Mouse (Mus musculus) liver, adult 2 months (tissue): ENCODE measurements around the gene Sipa1l2. TPM values are rescaled to one million over a fixed set of nuclear protein-coding genes. Genes with fewer than 3 reads are reported as not detected.

Experiments
- DNase-seq: peaks from one replicate; pipeline ENCODE4 v3.0.0-alpha.2; 2011; ENCODE audit warnings: low read depth, low spot score; ENCODE audit errors: extremely low read depth
- H3K27ac ChIP-seq: fragments of 200-500 bp; replicated peaks from 2 replicates; pipeline ENCODE4 v1.5.1; 2012; ENCODE audit warnings: low read depth, mild to moderate bottlenecking, control low read depth, inconsistent platforms, low read length; ENCODE audit not compliant: insufficient read depth
- H3K27me3 ChIP-seq: fragments of 200-500 bp; 2 replicates; pipeline ENCODE4 v1.6.1; 2012; ENCODE audit warnings: mild to moderate bottlenecking, moderate library complexity, low read length, inconsistent platforms; ENCODE audit not compliant: control insufficient read depth, insufficient read depth
- H3K36me3 ChIP-seq: fragments of 200-500 bp; 2 replicates; pipeline ENCODE4 v1.6.1; 2012; ENCODE audit warnings: low read length, inconsistent platforms; ENCODE audit not compliant: control insufficient read depth, insufficient read depth
- H3K4me1 ChIP-seq: fragments of 200-500 bp; 2 replicates; pipeline ENCODE4 v1.6.1; 2011; ENCODE audit warnings: low read length; ENCODE audit not compliant: control insufficient read depth, insufficient read depth
- H3K4me3 ChIP-seq: fragments of 200-500 bp; 2 replicates; pipeline ENCODE4 v1.5.1; 2011; ENCODE audit warnings: low read depth, mild to moderate bottlenecking, control low read depth, low read length, moderate library complexity; ENCODE audit not compliant: insufficient read depth
- H3K79me2 ChIP-seq: fragments of 200-500 bp; 2 replicates; pipeline ENCODE4 v1.6.1; 2012; ENCODE audit warnings: inconsistent platforms, mild to moderate bottlenecking, low read length, moderate library complexity; ENCODE audit not compliant: control insufficient read depth, insufficient read depth
- H3K9ac ChIP-seq: fragments of 200-500 bp; 2 replicates; pipeline ENCODE4 v1.6.1; 2012; ENCODE audit warnings: low read depth, mild to moderate bottlenecking, control low read depth, inconsistent platforms, low read length
- CTCF ChIP-seq: fragments of 200-500 bp; IDR thresholded peaks from 2 replicates; pipeline ENCODE4 v1.5.1; 2011; ENCODE audit warnings: low read depth, low read length, control low read depth
- POLR2A ChIP-seq: fragments of 200-500 bp; IDR thresholded peaks from 2 replicates; pipeline ENCODE4 v1.6.1; 2011; ENCODE audit warnings: low read length, control low read depth; ENCODE audit not compliant: insufficient read depth; ENCODE audit errors: extremely low read depth
- WGBS: fragments of 180-500 bp; shearing (Covaris S2); methylation state at CpG from one replicate; pipeline ENCODE4 v1.1.7; 2018; 5-methylcytosine and 5-hydroxymethylcytosine counted together
- polyA plus RNA-seq: library from polyadenylated mRNA; depleted of rRNA; stranded (reverse); fragments of >200 nt; gene quantifications from 2 replicates; pipeline ENCODE4 v1.2.3, GENCODE M21; 2012
- total RNA-seq: library from RNA; depleted of rRNA; stranded (reverse); fragments of >200 nt; gene quantifications from 2 replicates; pipeline ENCODE4 v1.2.3, GENCODE M21; 2014

Gene Sipa1l2
- total and polyA plus RNA-seq, 2 experiments, result 1.5 to 2.5 TPM

DNA sequence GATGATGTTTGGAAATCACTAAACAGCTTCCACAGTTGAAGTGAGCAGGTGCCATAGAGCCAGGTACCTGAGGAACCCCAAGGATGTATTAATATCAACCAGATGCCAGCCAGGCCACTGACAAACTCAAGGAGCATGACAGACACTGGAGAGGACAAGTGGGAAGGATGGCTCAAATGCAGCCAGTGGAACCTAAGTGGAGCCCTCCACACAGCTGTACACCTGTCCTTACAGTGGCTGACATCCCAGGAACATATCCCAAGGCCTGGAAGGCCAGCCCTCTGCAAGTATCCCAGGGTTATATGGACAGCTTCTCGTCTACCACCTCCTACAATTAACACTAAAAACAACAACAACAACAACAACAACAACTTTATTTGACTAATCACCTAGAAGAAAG is 57.0 kb downstream of the Sipa1l2 start:
- peaks cover 6% of the 10 kb centered on the region for H3K4me1 ChIP-seq
- no peak for DNase-seq
- no peaks in the 10 kb centered on the region for H3K27me3 ChIP-seq
- H3K4me3 ChIP-seq, result no peak overlapping the region
- H3K27ac ChIP-seq, result no peak overlapping the region
- no peak overlapping the region for H3K9ac ChIP-seq
- TF ChIP-seq CTCF (no peak), POLR2A (no peak)
- no peaks in the 10 kb centered on the region for H3K79me2 ChIP-seq
- no peaks in the 10 kb centered on the region for H3K36me3 ChIP-seq
- 88% methylated on average over 1 of the region's 1 CpGs for WGBS

DNA sequence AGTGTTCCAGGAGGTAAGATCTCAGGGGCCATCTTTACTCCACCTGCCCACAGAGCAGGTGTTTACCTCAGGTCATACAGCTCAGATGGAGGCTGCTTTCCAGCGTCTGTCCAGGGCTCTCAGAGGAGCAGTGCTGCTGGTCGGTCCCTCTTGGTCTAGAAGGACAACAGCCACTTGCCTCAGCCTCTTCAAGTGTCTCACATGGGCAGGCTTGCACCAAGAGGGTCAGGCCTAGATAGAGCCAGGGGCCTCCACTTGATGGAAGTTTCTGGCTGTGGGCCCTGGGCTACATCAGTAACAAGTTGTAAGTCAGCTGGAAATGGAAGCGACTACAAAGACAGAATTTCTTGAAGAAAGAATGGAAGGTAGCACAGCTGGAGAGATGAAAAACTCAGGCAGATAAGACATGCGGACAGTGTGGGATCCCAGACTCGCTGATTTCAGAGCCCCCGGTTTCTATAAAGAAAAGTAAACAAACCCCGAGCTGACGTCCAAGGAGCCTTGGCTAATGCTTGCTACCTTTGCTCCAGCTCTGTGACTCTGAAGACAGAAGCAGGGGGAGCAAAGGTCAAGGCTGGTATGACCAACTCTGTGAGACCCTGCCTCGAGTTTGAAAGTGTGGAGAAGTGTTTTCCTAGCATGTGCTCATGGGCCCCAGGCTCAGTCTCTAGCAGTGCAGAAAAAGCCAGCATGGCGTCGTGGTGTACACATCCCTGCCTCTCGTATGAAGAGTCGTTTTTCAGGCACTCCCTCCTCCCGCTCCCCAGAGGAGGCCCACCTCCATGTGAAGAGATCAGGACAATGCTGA is 58.5 kb downstream of the Sipa1l2 start:
- Histone ChIP-seq H3K27me3 (no peaks in the 10 kb centered on the region), H3K36me3 (no peaks in the 10 kb centered on the region), H3K79me2 (no peaks in the 10 kb centered on the region), H3K4me3 (no peak overlapping the region), H3K9ac (no peak overlapping the region), H3K27ac (no peak overlapping the region), H3K4me1 (no peaks in the 10 kb centered on the region)
- TF ChIP-seq CTCF, result no peak
- no peak for TF ChIP-seq POLR2A
- WGBS, result 84% methylated on average over 14 of the region's 14 CpGs
- no peak for DNase-seq

DNA sequence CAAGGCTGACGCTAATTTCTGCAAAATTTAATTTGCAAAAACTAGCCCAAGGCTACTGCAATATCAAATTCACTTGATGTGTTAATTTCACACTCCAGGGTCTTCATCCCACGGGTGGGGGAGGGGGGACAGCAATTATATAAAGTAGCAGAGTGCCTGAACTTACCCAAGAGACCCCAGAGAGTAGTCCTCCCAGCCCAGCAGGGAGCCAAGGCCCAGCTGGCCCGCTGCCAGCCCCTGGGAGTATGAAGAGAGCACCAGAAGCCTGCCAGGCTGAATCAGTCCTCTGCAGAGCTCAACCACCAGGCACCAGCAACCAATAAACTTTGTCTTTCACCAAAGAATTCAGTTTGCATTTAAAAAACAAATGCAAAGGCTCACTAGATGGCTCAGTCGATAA is 59.8 kb downstream of the Sipa1l2 start:
- Histone ChIP-seq H3K36me3 (no peaks in the 10 kb centered on the region), H3K27me3 (no peaks in the 10 kb centered on the region), H3K4me3 (no peak overlapping the region), H3K27ac (no peak overlapping the region), H3K9ac (no peak overlapping the region), H3K79me2 (no peaks in the 10 kb centered on the region), H3K4me1 (no peaks in the 10 kb centered on the region)
- no peak for DNase-seq
- 73% methylated on average over 4 of the region's 4 CpGs for WGBS
- TF ChIP-seq CTCF, result no peak
- TF ChIP-seq POLR2A, result no peak

DNA sequence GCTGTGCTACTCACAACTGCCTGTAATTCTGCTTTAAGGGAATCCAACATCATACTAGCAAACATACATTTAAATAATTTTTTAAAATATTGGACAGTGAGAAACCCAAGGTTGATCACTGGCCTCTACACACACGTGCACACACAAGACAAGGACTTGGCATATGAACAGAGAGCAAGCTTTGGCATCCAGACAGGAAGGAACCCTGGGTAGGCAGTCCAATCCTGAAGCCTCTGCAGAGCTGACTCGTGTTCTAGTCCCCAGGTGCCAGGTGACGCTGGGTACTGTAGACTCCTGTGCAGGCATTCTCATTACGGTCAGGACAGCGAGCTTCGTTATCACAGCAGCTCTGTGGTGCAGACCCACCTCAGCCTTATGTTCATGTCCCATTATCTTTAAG is 60.4 kb downstream of the Sipa1l2 start:
- no peak overlapping the region for H3K4me3 ChIP-seq
- DNase-seq, result no peak
- no peak overlapping the region for H3K27ac ChIP-seq
- 88% methylated on average over 6 of the region's 6 CpGs for WGBS
- H3K4me1 ChIP-seq, result no peaks in the 10 kb centered on the region
- no peaks in the 10 kb centered on the region for H3K36me3 ChIP-seq
- no peak overlapping the region for H3K9ac ChIP-seq
- TF ChIP-seq POLR2A (no peak), CTCF (no peak)
- H3K79me2 ChIP-seq, result no peaks in the 10 kb centered on the region
- no peaks in the 10 kb centered on the region for H3K27me3 ChIP-seq

DNA sequence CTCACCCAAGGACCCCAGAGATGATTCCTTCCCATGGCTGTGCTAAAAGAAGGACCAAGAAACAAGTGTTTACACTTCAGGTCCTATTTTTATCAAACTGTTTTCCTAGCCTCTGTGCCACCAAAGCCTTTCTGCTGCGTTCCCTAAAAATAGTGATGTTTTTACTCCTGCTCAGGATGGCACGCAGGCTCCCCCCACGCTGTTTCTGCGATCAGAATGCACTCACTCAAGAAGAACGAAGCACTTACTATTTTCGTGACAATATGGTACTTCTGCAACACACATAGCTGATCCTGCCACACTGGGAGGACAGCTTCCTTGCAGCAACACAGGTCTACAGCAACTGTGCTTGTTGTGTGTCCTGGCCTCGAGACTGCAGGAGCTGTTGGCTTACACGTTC is 62.3 kb downstream of the Sipa1l2 start:
- Histone ChIP-seq H3K79me2 (no peaks in the 10 kb centered on the region), H3K27me3 (no peaks in the 10 kb centered on the region), H3K36me3 (no peaks in the 10 kb centered on the region), H3K27ac (no peak overlapping the region), H3K4me3 (no peak overlapping the region), H3K9ac (no peak overlapping the region), H3K4me1 (no peaks in the 10 kb centered on the region)
- 92% methylated on average over 8 of the region's 8 CpGs for WGBS
- TF ChIP-seq POLR2A (no peak), CTCF (no peak)
- no peak for DNase-seq

DNA sequence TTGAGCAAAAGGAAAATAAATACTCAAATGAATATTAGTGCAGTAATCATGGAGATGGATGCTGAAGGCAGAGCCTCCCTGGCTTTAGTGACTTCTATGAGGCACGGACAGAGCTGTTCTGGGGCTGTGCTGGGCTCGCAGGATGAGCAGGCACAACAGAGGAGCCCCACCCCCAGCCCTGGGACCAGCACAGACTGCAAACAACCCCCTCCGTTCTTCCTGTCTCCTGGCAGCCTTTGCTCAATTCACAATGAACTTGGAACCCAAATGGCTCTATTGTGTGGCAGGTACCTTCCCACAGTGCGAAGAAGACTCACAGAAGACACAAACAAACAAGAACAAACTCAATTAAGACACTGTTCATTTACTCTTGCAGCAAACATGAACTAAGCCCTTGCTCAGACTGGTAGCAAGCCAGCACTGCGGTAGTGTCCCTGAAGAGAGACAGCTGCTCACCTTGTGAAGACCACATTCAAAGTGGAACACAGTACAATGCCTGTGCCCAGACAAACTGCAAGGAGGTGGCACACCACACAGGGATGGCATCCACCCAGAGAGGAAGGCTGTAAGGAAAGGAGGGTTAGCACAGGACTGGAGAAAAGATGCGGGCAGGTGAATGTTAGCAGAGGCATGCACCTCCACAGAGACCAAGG is 64.9 kb downstream of the Sipa1l2 start:
- WGBS, result 67% methylated on average over 6 of the region's 6 CpGs
- Histone ChIP-seq H3K9ac (no peak overlapping the region), H3K79me2 (no peaks in the 10 kb centered on the region), H3K36me3 (no peaks in the 10 kb centered on the region), H3K27ac (no peak overlapping the region), H3K4me3 (no peak overlapping the region), H3K4me1 (no peaks in the 10 kb centered on the region), H3K27me3 (no peaks in the 10 kb centered on the region)
- no peak for DNase-seq
- TF ChIP-seq POLR2A, result no peak
- TF ChIP-seq CTCF, result no peak
